Mouse (Mus musculus) CD4-positive, CD25-positive, alpha-beta regulatory T cell, adult 4 months (primary cell): ENCODE data around the gene Olfr311. TPM values are rescaled to one million over a fixed set of nuclear protein-coding genes. Genes with fewer than 3 reads are reported as not detected.
A peak's percentile ranks its signal among the peaks of the same experiment; 100 is the strongest.
"Not testable (repeated sequence)": the region's sequence is repeated elsewhere in the genome, so short reads cannot be mapped to it uniquely, and the experiment has no call there.

Source experiments
- ATAC-seq: one replicate; pipeline ENCODE4 v1.8.0; 2017
- polyA plus RNA-seq, 2 experiments: library from polyadenylated mRNA; unstranded; fragments of 100-300 nt; shearing (Covaris generic); gene quantifications; one replicate each; pipeline ENCODE4 v1.2.1; 2017

Olfr311 gene
- polyA plus RNA-seq = not detected

GRCm38 (mm10) chr11:58838951-58839350, at the start of gene Olfr311:
TSS of gene Olfr311 (plus strand) at chr11:58839251.
- not testable (repeated sequence) for ATAC-seq

GRCm38 (mm10) chr11:58789532-58789931, 49.5 kb upstream of the Olfr311 start:
- ATAC-seq = peak; percentile 23

GRCm38 (mm10) chr11:58790053-58790452, 49.0 kb upstream of the Olfr311 start:
- no peak for ATAC-seq

- no peak for ATAC-seq
These were observed 48.4 kb upstream of the Olfr311 start for GRCm38 (mm10) chr11:58790646-58791045.

- ATAC-seq = no peak
These were observed 43.2 kb upstream of the Olfr311 start for GRCm38 (mm10) chr11:58795856-58796255.

GRCm38 (mm10) chr11:58796850-58797249, 42.2 kb upstream of the Olfr311 start:
- no peak for ATAC-seq

- no peak for ATAC-seq
These were observed 39.3 kb upstream of the Olfr311 start for GRCm38 (mm10) chr11:58799747-58800146.

GRCm38 (mm10) chr11:58801558-58802228, 37.4 kb upstream of the Olfr311 start, which contains the start of gene Fam183b:
TSS of gene Fam183b (minus strand) at chr11:58801960.
- ATAC-seq = peak; percentile 57

GRCm38 (mm10) chr11:58803871-58804270, 35.2 kb upstream of the Olfr311 start:
- no peak for ATAC-seq

- ATAC-seq = no peak
These were observed 34.7 kb upstream of the Olfr311 start for GRCm38 (mm10) chr11:58804393-58804792.

- ATAC-seq = no peak
These were observed 27.1 kb upstream of the Olfr311 start for GRCm38 (mm10) chr11:58812001-58812400.

GRCm38 (mm10) chr11:58814700-58815099, 24.4 kb upstream of the Olfr311 start, which contains the start of gene Olfr313:
TSS of gene Olfr313 (plus strand) at chr11:58815000.
- not testable (repeated sequence) for ATAC-seq

GRCm38 (mm10) chr11:58815676-58816075, 23.4 kb upstream of the Olfr311 start:
- ATAC-seq = no peak

- ATAC-seq = not testable (repeated sequence)
These were observed 10.1 kb upstream of the Olfr311 start, which contains the start of gene Olfr312 for GRCm38 (mm10) chr11:58828937-58829336. TSS of gene Olfr312 (plus strand) at chr11:58829237.

- no peak for ATAC-seq
These were observed 9.3 kb upstream of the Olfr311 start for GRCm38 (mm10) chr11:58829764-58830163.

- peak; percentile 37 for ATAC-seq
These were observed 6.5 kb upstream of the Olfr311 start for GRCm38 (mm10) chr11:58832541-58832940.

- ATAC-seq = peak; percentile 100
These were observed 7.9 kb downstream of the Olfr311 start, which contains the start of gene Gm12258 for GRCm38 (mm10) chr11:58846919-58847461. TSS of gene Gm12258 (plus strand) at chr11:58847158.

- ATAC-seq = no peak
These were observed 8.6 kb downstream of the Olfr311 start for GRCm38 (mm10) chr11:58847636-58848035.

- ATAC-seq = no peak
These were observed 10.7 kb downstream of the Olfr311 start for GRCm38 (mm10) chr11:58849731-58850130.

- no peak for ATAC-seq
These were observed 21.7 kb downstream of the Olfr311 start for GRCm38 (mm10) chr11:58860744-58861143.

GRCm38 (mm10) chr11:58867039-58867953, 28.2 kb downstream of the Olfr311 start, which contains the start of gene 2810021J22Rik:
TSS of gene 2810021J22Rik (plus strand) at chr11:58867216.
- ATAC-seq = peak; percentile 96

- no peak for ATAC-seq
These were observed 28.9 kb downstream of the Olfr311 start for GRCm38 (mm10) chr11:58867954-58868330.

GRCm38 (mm10) chr11:58870961-58871360, 31.9 kb downstream of the Olfr311 start:
- ATAC-seq = no peak
